Mouse (Mus musculus) testis, adult 2 months (tissue): Measurements from ENCODE around the gene Med12l.

Experiments used
- CTCF ChIP-seq: fragments of 200-500 bp; IDR thresholded peaks from 2 replicates; pipeline ENCODE4 v1.5.1; 2012; ENCODE audit warnings: low read depth, mild to moderate bottlenecking, inconsistent platforms, low read length, moderate library complexity; ENCODE audit not compliant: control insufficient read depth, insufficient read depth, insufficient replicate concordance
- POLR2A ChIP-seq: fragments of 200-500 bp; IDR thresholded peaks from 2 replicates; pipeline ENCODE4 v1.6.1; 2012; ENCODE audit warnings: low read depth, mild to moderate bottlenecking, inconsistent platforms, low read length, moderate library complexity; ENCODE audit not compliant: control insufficient read depth

- TF ChIP-seq CTCF (no peak), POLR2A (no peak)
Observed at GRCm38 (mm10) chr3:59304944-59305343, 299.3 kb downstream of the Med12l start.
